Mouse (Mus musculus) ES-Bruce4 (cell line): ENCODE results near the gene Arhgef2. TPM values are rescaled to one million over a fixed set of nuclear protein-coding genes. Genes with fewer than 3 reads are reported as not detected.
"Not testable (repeated sequence)": the region's sequence is repeated elsewhere in the genome, so short reads cannot be mapped to it uniquely, and the experiment has no call there.

Experiments
- H3K27ac ChIP-seq: 2 replicates; pipeline ENCODE4 v1.5.1; 2012; ENCODE audit warnings: low read length, inconsistent platforms; ENCODE audit not compliant: insufficient read depth
- H3K27me3 ChIP-seq: 2 replicates; pipeline ENCODE4 v1.6.1; 2012; ENCODE audit warnings: mild to moderate bottlenecking, low read length, inconsistent platforms; ENCODE audit not compliant: control insufficient read depth, poor library complexity, insufficient read depth, severe bottlenecking
- H3K36me3 ChIP-seq: 2 replicates; pipeline ENCODE4 v1.6.1; 2012; ENCODE audit warnings: inconsistent platforms, mild to moderate bottlenecking, low read length, moderate library complexity; ENCODE audit not compliant: control insufficient read depth, poor library complexity, insufficient read depth, severe bottlenecking
- H3K4me1 ChIP-seq: one replicate; pipeline ENCODE4 v1.8.1; 2011; ENCODE audit warnings: low read length; ENCODE audit not compliant: control insufficient read depth, insufficient read depth
- H3K4me3 ChIP-seq: 2 replicates; pipeline ENCODE4 v1.5.1; 2011; ENCODE audit warnings: low read depth, mild to moderate bottlenecking, low read length
- H3K9ac ChIP-seq: 2 replicates; pipeline ENCODE4 v1.6.1; 2012; ENCODE audit warnings: low read depth, mild to moderate bottlenecking, inconsistent platforms; ENCODE audit not compliant: poor library complexity, severe bottlenecking
- H3K9me3 ChIP-seq: replicated peaks from 2 replicates; pipeline ENCODE4 v1.6.1; 2012; ENCODE audit warnings: mild to moderate bottlenecking, low read length, inconsistent platforms; ENCODE audit not compliant: control insufficient read depth, poor library complexity, insufficient read depth, severe bottlenecking
- CTCF ChIP-seq: IDR thresholded peaks from one replicate; pipeline ENCODE4 v1.8.1; 2011; ENCODE audit warnings: low read depth, low read length
- EP300 ChIP-seq: IDR thresholded peaks from 2 replicates; pipeline ENCODE4 v1.6.1; 2011; ENCODE audit warnings: low read depth, low read length; ENCODE audit not compliant: insufficient read depth
- POLR2A ChIP-seq: IDR thresholded peaks from one replicate; pipeline ENCODE4 v1.8.1; 2011; ENCODE audit warnings: low read length; ENCODE audit not compliant: insufficient read depth
- polyA plus RNA-seq: library from polyadenylated mRNA; stranded (reverse); fragments of >200 nt; gene quantifications from 2 replicates; pipeline ENCODE4 v1.2.4, GENCODE M21; 2011; ENCODE audit warnings: low read depth; ENCODE audit not compliant: missing spikeins, insufficient read depth, insufficient read length

Gene Arhgef2
- polyA plus RNA-seq, 1 experiment = 71.2 TPM

DNA sequence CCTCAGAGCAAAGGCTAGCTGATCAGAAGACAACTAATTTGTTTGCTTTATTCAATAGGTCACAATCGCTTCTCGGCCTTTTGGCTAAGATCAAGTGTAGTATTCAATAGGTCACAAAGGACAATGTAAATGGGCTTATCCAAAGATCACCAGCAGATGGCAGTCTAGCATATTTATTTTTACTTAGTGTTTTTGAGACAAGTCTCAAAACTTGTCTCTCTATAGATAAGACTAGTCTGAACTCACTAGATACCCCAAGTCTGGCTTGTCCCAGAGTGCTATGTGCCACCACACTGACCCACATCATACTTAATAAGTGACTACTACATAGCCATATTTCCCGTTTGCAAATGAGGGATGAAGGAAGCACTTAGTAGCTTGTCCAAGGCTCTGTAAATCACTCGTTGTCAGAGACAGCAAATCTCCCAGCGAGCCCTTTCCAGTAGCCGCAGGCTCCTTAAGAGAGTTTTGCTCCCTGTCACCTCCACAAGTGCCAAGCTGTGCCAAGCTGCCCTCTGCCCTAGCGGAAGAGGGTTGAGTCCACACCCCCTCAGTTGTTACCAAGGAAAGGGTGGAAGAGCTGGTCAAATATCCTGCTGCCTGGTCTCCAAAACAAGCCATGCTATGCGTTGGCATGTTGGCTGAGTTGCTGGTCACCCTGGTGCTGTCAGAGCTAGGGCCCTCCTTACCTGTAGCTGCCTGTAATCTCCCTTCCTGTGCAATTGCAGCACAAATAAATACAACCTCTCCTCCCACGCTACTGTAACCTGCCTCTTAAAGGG, 13.6 kb upstream of the Arhgef2 start:
- Histone ChIP-seq H3K9ac (no peak overlapping the region), H3K4me1 (peaks cover 21% of the 10 kb centered on the region)

GRCm38 (mm10) chr3:88592942-88593576, 12.7 kb upstream of the Arhgef2 start:
- Histone ChIP-seq H3K9me3 (no peaks in the 10 kb centered on the region), H3K27me3 (no peaks in the 10 kb centered on the region), H3K4me3 (no peak overlapping the region), H3K9ac (no peak overlapping the region), H3K27ac (0 out of 2 replicates have a peak overlapping the region, but pooled peaks have one; percentile 2), H3K4me1 (peaks cover 21% of the 10 kb centered on the region), H3K36me3 (peaks cover 8% of the 10 kb centered on the region)
- no peak for TF ChIP-seq EP300
- no peak for TF ChIP-seq CTCF
- TF ChIP-seq POLR2A = no peak

More for the DNA sequence above, 13.6 kb upstream of the Arhgef2 start:
- H3K27ac ChIP-seq = peak overlapping the region; percentile 30; the same call in 1 of the 2 replicates
- no peaks in the 10 kb centered on the region for H3K9me3 ChIP-seq
- no peak overlapping the region for H3K4me3 ChIP-seq
- H3K36me3 ChIP-seq = peaks cover 17% of the 10 kb centered on the region
- H3K27me3 ChIP-seq = no peaks in the 10 kb centered on the region
- no peak for TF ChIP-seq EP300
- TF ChIP-seq POLR2A = no peak
- no peak for TF ChIP-seq CTCF

GRCm38 (mm10) chr3:88593893-88594580, 11.7 kb upstream of the Arhgef2 start:
- no peak overlapping the region for H3K9ac ChIP-seq
- no peak overlapping the region for H3K4me3 ChIP-seq
- no peaks in the 10 kb centered on the region for H3K9me3 ChIP-seq
- TF ChIP-seq EP300 = no peak
- no peak for TF ChIP-seq POLR2A
- TF ChIP-seq CTCF = no peak
- peak overlapping the region; percentile 23; the same call in 1 of the 2 replicates for H3K27ac ChIP-seq
- H3K4me1 ChIP-seq = peaks cover 21% of the 10 kb centered on the region
- H3K27me3 ChIP-seq = no peaks in the 10 kb centered on the region
- H3K36me3 ChIP-seq = no peaks in the 10 kb centered on the region

GRCm38 (mm10) chr3:88596547-88596946, 9.2 kb upstream of the Arhgef2 start:
- H3K4me1 ChIP-seq = peaks cover 11% of the 10 kb centered on the region
- H3K9ac ChIP-seq, H3K36me3 ChIP-seq: not testable (repeated sequence)

GRCm38 (mm10) chr3:88602466-88602865, 3.3 kb upstream of the Arhgef2 start:
- TF ChIP-seq EP300 = no peak
- TF ChIP-seq POLR2A = no peak
- no peak for TF ChIP-seq CTCF

More at GRCm38 (mm10) chr3:88596547-88596946, 9.2 kb upstream of the Arhgef2 start:
- H3K27me3 ChIP-seq, H3K27ac ChIP-seq, H3K4me3 ChIP-seq, H3K9me3 ChIP-seq: not testable (repeated sequence)

DNA sequence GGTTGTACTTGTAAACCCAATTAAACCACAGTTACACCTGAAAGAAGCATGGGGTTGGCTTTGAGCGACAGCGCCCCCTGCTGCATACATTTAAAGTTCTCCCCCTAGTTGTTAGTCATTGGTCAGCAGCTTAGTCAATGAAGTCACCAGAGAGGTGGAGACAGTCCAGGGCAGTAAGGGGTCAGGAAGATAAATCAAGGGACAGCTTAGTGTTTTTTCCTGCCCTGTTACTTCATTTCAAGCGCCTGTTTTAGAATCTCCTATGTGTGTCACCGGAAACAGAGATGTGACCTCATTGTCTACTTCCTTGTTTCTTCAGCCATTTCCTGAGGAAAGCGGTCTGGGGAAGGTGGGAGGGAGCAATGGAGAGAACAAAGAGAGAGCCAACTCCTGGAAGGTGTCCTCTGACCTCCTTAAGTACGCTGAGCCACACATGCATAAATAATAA, 2.0 kb upstream of the Arhgef2 start:
- H3K9ac ChIP-seq = no peak overlapping the region
- H3K4me1 ChIP-seq = peaks cover 3% of the 10 kb centered on the region
- no peaks in the 10 kb centered on the region for H3K9me3 ChIP-seq
- no peaks in the 10 kb centered on the region for H3K36me3 ChIP-seq
- no peaks in the 10 kb centered on the region for H3K27me3 ChIP-seq
- TF ChIP-seq CTCF (peak; percentile 71), EP300 (no peak)
- H3K4me3 ChIP-seq = no peak overlapping the region
- H3K27ac ChIP-seq = peak overlapping the region; percentile 92

More at GRCm38 (mm10) chr3:88602466-88602865, 3.3 kb upstream of the Arhgef2 start:
- peak overlapping the region; percentile 65 for H3K27ac ChIP-seq
- H3K4me3 ChIP-seq = no peak overlapping the region
- H3K9me3 ChIP-seq = no peaks in the 10 kb centered on the region
- no peaks in the 10 kb centered on the region for H3K27me3 ChIP-seq
- H3K4me1 ChIP-seq = peaks cover 3% of the 10 kb centered on the region
- H3K9ac ChIP-seq = no peak overlapping the region
- H3K36me3 ChIP-seq = no peaks in the 10 kb centered on the region
